Mouse (Mus musculus): Measurements from ENCODE around the gene Atp8a2.

Gene Atp8a2

DNA sequence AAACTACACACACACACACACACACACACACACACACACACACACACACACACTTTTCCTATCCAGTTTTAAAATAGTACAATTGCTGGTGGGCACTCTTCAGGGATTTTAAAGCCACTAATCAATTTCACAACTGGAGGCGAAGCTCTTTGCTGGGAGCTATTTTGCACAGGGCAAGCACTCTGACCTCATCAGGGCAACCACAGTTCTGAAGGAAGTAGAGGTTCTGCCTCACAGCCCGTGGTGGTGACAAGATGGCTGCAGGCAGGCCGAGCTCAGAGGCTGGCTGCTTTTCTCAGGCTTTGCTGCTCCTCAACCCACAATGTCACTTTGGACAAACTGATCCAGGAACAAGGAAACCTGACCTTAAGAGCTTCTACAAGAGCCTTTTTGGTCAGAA, 590.0 kb downstream of the Atp8a2 start:
- no peak for DNase-seq (ENCODE audit: low read depth, low spot score)

DNA sequence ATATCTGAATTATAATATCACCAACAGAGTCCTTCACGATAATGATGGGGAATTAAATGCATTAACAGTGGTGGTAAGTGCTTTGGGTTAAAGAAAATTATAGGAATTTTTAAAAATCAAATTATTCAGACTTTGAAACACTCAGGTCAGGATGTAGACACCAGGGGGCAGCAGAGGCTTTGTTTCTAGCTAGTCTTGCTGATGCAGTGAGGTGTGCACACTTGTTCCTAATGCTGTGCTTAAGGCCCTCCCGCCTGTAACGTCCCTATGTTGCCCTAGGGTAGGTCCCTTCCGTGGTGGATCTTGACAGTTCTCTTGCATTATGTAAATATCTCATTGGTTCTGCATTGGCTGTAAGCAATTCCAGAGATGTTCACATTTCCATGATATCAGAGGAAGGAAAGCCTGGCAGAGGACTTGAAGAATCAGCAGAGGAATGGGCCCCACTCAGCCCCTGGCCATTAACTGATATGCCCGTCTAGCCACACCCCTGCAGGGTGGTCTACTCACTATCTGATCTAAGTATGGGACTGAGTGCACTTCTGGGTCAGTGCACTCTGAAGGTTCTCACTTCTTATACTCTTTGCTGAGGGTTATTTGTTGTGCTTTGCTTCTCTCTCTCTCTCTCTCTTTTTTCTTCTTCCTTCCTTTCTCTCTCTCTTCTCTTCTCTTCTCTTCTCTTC, 591.2 kb downstream of the Atp8a2 start:
- no peak for DNase-seq (ENCODE audit: low read depth, low spot score)

DNA sequence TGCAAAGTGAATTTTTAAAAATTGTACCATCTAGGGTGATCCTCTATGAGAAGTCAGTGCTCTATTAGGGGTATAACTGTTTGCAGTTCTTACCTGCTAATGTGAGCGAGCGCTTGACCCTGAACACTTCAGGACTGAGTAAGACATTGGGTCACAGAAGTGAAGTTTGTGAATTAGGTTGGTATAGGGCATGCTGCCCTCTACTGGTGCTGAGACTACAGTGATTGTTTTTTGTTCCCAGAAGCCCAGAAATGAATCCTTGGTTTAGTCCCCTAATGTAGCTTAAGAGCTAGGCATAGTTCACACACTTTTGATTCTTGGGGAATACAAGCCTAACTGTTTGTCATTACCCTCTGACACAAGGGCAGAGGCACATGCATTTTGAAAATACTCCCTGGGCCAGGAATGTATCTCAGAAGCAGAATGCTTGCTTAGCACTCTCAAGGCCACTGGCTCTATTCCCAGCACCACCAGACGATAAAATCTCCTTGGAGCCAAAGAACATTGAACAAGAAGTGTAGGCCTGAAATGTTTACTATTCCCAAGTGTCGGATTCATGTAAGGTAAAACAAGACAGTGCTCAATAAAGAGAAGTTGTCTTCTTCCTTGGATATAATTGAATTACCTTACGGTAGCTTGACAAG, 592.9 kb downstream of the Atp8a2 start:
- DNase-seq (ENCODE audit: low read depth, low spot score): no peak

GRCm38 (mm10) chr14:59598260-59598627, 598.7 kb downstream of the Atp8a2 start:
- DNase-seq (ENCODE audit: low read depth, low spot score): no peak

GRCm38 (mm10) chr14:59597398-59598259, 599.4 kb downstream of the Atp8a2 start, which contains the start of gene Cdadc1:
Gene Cdadc1 (minus strand): TSS chr14:59597959.
- peak; percentile 85 for DNase-seq (ENCODE audit: low read depth, low spot score)

DNA sequence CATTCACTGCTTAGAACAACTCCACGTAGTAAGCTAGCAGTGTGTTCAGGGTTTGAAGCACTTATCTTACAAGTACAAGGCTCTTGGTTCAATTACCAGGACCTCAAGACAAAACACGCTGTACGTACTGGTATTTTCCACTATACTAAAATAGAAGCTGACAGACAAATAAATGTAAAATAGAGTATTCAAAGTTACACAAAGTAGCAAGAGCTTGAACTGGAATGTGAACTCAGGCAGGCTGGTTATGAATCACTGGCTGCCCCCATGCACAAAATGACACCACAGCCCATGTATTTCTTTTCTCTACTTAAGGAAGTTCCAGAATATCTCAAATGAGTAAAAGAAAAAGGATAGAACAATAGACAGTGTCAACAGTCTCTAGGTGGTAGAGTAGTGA, 602.0 kb downstream of the Atp8a2 start:
- DNase-seq (ENCODE audit: low read depth, low spot score): no peak

DNA sequence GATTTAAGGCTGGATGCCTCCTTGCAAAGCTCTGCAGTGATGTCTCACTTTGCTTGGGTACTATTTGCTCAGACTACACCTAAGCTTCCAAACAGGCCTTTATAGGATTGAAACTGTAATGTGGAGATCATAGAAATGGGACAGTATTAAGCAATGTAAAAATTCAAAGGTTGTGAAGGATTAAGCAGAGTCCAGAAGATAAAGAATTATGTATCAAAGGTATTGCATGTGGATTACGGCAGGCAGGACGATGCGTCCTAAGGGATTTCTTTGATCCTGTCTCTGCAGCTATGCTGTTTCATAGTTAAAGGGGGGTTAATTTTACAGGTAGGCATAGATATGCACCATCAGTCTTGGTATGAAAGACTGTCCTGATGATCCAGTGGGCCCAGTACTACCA, 604.4 kb downstream of the Atp8a2 start:
- no peak for DNase-seq (ENCODE audit: low read depth, low spot score)

DNA sequence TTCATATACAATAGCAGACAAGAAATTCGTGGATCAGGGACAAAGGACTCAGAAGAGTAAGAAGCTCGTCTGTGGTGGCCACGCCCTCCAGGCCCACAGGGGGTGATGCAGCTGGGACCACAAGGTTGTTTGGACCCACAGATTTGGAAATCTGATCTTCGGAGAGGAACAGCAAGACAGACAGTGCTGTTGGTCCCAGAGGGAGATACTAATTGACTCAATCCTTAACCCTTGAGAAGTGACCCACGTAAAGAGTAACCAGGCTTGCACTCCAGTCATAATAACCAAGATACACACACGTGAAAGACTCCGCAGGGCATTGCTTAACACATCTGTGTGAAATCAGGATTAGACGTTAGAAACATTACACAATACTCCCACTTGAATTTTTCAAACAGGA, 605.1 kb downstream of the Atp8a2 start:
- no peak for DNase-seq (ENCODE audit: low read depth, low spot score)

DNA sequence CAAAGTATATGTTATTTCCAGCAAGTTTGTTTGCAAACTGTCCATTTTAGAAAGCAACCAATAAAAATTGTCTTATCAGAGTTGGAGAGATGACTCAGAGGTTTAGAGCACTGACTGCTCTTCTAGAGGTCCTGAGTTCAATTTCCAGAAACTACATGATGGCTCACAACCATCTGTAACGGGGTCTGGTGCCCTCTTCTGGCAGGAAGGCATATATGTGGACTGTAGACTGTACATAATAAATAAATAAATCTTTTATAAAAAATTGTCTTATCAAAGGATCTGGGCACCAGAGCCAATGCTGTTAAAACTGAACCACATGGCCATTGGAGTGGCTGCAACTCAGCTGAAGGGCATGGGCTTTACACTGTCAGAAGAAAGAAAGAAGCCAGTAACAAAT, 606.4 kb downstream of the Atp8a2 start:
- no peak for DNase-seq (ENCODE audit: low read depth, low spot score)

Measured in telencephalon, adult 2 months (tissue).